Mouse (Mus musculus): Measurements from ENCODE around the gene Serpina3b. TPM values are rescaled to one million over a fixed set of nuclear protein-coding genes. Genes with fewer than 3 reads are reported as not detected.

Serpina3b gene
- polyA plus RNA-seq, 1 experiment: not detected

- TF ChIP-seq CTCF (IDR thresholded peaks at IDR 0.05; ENCODE audit: borderline replicate concordance, extremely low read depth, insufficient read depth, insufficient read length) (no peak), POLR2A (IDR thresholded peaks at IDR 0.05; ENCODE audit: borderline replicate concordance, extremely low read depth, insufficient read depth, insufficient read length, poor library complexity, severe bottlenecking) (no peak)
- DNase-seq (ENCODE audit: low read depth): no peak
These were observed 3.2 kb downstream of the Serpina3b start for GRCm38 (mm10) chr12:104131041-104131440.

- DNase-seq (ENCODE audit: low read depth): no peak
- TF ChIP-seq CTCF (IDR thresholded peaks at IDR 0.05; ENCODE audit: borderline replicate concordance, extremely low read depth, insufficient read depth, insufficient read length) (no peak), POLR2A (IDR thresholded peaks at IDR 0.05; ENCODE audit: borderline replicate concordance, extremely low read depth, insufficient read depth, insufficient read length, poor library complexity, severe bottlenecking) (no peak)
These were observed 10.4 kb downstream of the Serpina3b start for GRCm38 (mm10) chr12:104138216-104138615.

- TF ChIP-seq CTCF (IDR thresholded peaks at IDR 0.05; ENCODE audit: borderline replicate concordance, extremely low read depth, insufficient read depth, insufficient read length) (no peak), POLR2A (IDR thresholded peaks at IDR 0.05; ENCODE audit: borderline replicate concordance, extremely low read depth, insufficient read depth, insufficient read length, poor library complexity, severe bottlenecking) (no peak)
- DNase-seq (ENCODE audit: low read depth): no peak
These were observed 12.8 kb downstream of the Serpina3b start for GRCm38 (mm10) chr12:104140543-104141103.

- DNase-seq (ENCODE audit: low read depth): no peak
- TF ChIP-seq CTCF (IDR thresholded peaks at IDR 0.05; ENCODE audit: borderline replicate concordance, extremely low read depth, insufficient read depth, insufficient read length): no peak
- no peak for TF ChIP-seq POLR2A (IDR thresholded peaks at IDR 0.05; ENCODE audit: borderline replicate concordance, extremely low read depth, insufficient read depth, insufficient read length, poor library complexity, severe bottlenecking)
These were observed 13.7 kb downstream of the Serpina3b start for GRCm38 (mm10) chr12:104141506-104141905.

GRCm38 (mm10) chr12:104142427-104142826, 14.6 kb downstream of the Serpina3b start:
- TF ChIP-seq CTCF (IDR thresholded peaks at IDR 0.05; ENCODE audit: borderline replicate concordance, extremely low read depth, insufficient read depth, insufficient read length): no peak
- no peak for TF ChIP-seq POLR2A (IDR thresholded peaks at IDR 0.05; ENCODE audit: borderline replicate concordance, extremely low read depth, insufficient read depth, insufficient read length, poor library complexity, severe bottlenecking)

GRCm38 (mm10) chr12:104143286-104143685, 15.5 kb downstream of the Serpina3b start:
- TF ChIP-seq CTCF (IDR thresholded peaks at IDR 0.05; ENCODE audit: borderline replicate concordance, extremely low read depth, insufficient read depth, insufficient read length): no peak
- no peak for TF ChIP-seq POLR2A (IDR thresholded peaks at IDR 0.05; ENCODE audit: borderline replicate concordance, extremely low read depth, insufficient read depth, insufficient read length, poor library complexity, severe bottlenecking)
- DNase-seq (ENCODE audit: low read depth): no peak

More at GRCm38 (mm10) chr12:104142427-104142826, 14.6 kb downstream of the Serpina3b start:
- DNase-seq (ENCODE audit: low read depth): no peak

GRCm38 (mm10) chr12:104145571-104145970, 17.8 kb downstream of the Serpina3b start:
- DNase-seq (ENCODE audit: low read depth): no peak

GRCm38 (mm10) chr12:104151989-104152388, 24.2 kb downstream of the Serpina3b start:
- TF ChIP-seq CTCF (IDR thresholded peaks at IDR 0.05; ENCODE audit: borderline replicate concordance, extremely low read depth, insufficient read depth, insufficient read length): no peak
- TF ChIP-seq POLR2A (IDR thresholded peaks at IDR 0.05; ENCODE audit: borderline replicate concordance, extremely low read depth, insufficient read depth, insufficient read length, poor library complexity, severe bottlenecking): no peak
- DNase-seq (ENCODE audit: low read depth): no peak

More at GRCm38 (mm10) chr12:104145571-104145970, 17.8 kb downstream of the Serpina3b start:
- no peak for TF ChIP-seq CTCF (IDR thresholded peaks at IDR 0.05; ENCODE audit: borderline replicate concordance, extremely low read depth, insufficient read depth, insufficient read length)

- DNase-seq (ENCODE audit: low read depth): no peak
These were observed 25.3 kb downstream of the Serpina3b start for GRCm38 (mm10) chr12:104153041-104153645.

GRCm38 (mm10) chr12:104153656-104154055, 25.9 kb downstream of the Serpina3b start, which contains the start of gene Serpina3c:
Gene Serpina3c, minus strand, starts transcription at chr12:104153870.
- TF ChIP-seq POLR2A (IDR thresholded peaks at IDR 0.05; ENCODE audit: borderline replicate concordance, extremely low read depth, insufficient read depth, insufficient read length, poor library complexity, severe bottlenecking) (no peak), CTCF (IDR thresholded peaks at IDR 0.05; ENCODE audit: borderline replicate concordance, extremely low read depth, insufficient read depth, insufficient read length) (no peak)

More at GRCm38 (mm10) chr12:104153041-104153645, 25.3 kb downstream of the Serpina3b start:
- no peak for TF ChIP-seq CTCF (IDR thresholded peaks at IDR 0.05; ENCODE audit: borderline replicate concordance, extremely low read depth, insufficient read depth, insufficient read length)
- no peak for TF ChIP-seq POLR2A (IDR thresholded peaks at IDR 0.05; ENCODE audit: borderline replicate concordance, extremely low read depth, insufficient read depth, insufficient read length, poor library complexity, severe bottlenecking)

GRCm38 (mm10) chr12:104174747-104175146, 47.0 kb downstream of the Serpina3b start:
- no peak for TF ChIP-seq POLR2A (IDR thresholded peaks at IDR 0.05; ENCODE audit: borderline replicate concordance, extremely low read depth, insufficient read depth, insufficient read length, poor library complexity, severe bottlenecking)
- TF ChIP-seq CTCF (IDR thresholded peaks at IDR 0.05; ENCODE audit: borderline replicate concordance, extremely low read depth, insufficient read depth, insufficient read length): no peak
- DNase-seq (ENCODE audit: low read depth): no peak

More at GRCm38 (mm10) chr12:104153656-104154055, 25.9 kb downstream of the Serpina3b start, which contains the start of gene Serpina3c:
- no peak for DNase-seq (ENCODE audit: low read depth)

- no peak for DNase-seq (ENCODE audit: low read depth)
- TF ChIP-seq POLR2A (IDR thresholded peaks at IDR 0.05; ENCODE audit: borderline replicate concordance, extremely low read depth, insufficient read depth, insufficient read length, poor library complexity, severe bottlenecking) (no peak), CTCF (IDR thresholded peaks at IDR 0.05; ENCODE audit: borderline replicate concordance, extremely low read depth, insufficient read depth, insufficient read length) (no peak)
These were observed 47.8 kb downstream of the Serpina3b start for GRCm38 (mm10) chr12:104175636-104176035.
